Mouse (Mus musculus): ENCODE data around the gene Hmcn2. TPM values are rescaled to one million over a fixed set of nuclear protein-coding genes. Genes with fewer than 3 reads are reported as not detected.

The Hmcn2 gene
- total and polyA plus RNA-seq, 3 experiments: 1.0 to 5.7 (median 2.1) TPM

GRCm38 (mm10) chr2:31484187-31484586 lies 170.0 kb downstream of the Hmcn2 start:
- dilution Hi-C loops (cut with MboI; ENCODE audit: extremely low pct_ligation_motif_present, extremely low pct_unique_long_range_greater_than_20kb, low sequenced_read_pairs): no loop called here
- peaks cover 22 to 100% of the 10 kb centered on the region in 2 experiments for H3K36me3 ChIP-seq (replicated peaks in 1 of 2; ENCODE audit: control insufficient read depth in 1 of 2, insufficient read depth in 1 of 2, low read length in 1 of 2)
- TF ChIP-seq MXI1 (IDR thresholded peaks at IDR 0.05; ENCODE audit: low read depth, low read length): no peak
- peak; percentile 25; the same call in 1 of the 2 replicates for TF ChIP-seq NELFE (IDR thresholded peaks at IDR 0.05; ENCODE audit: low read depth, low read length)
- TF ChIP-seq RAD21 (IDR thresholded peaks at IDR 0.05; ENCODE audit: low read depth, low read length): peak; percentile 83
- TF ChIP-seq CTCF (conservative IDR thresholded peaks at IDR 0.05 in 1 of 2, IDR thresholded peaks at IDR 0.05 in 1 of 2; ENCODE audit: low read depth in 2 of 2, low read length in 2 of 2): peak; percentile 26 to 95; a peak in 3 of 4 replicates
- no peak for TF ChIP-seq EP300 (IDR thresholded peaks at IDR 0.05; ENCODE audit: low read length)
- peak; percentile 81 for TF ChIP-seq SMC3 (IDR thresholded peaks at IDR 0.05; ENCODE audit: low read depth, low read length)
- peak; percentile 45 for TF ChIP-seq ZC3H11A (IDR thresholded peaks at IDR 0.05; ENCODE audit: low read depth, low read length)

GRCm38 (mm10) chr2:31489166-31489565 lies 175.0 kb downstream of the Hmcn2 start:
- H3K4me1 ChIP-seq (ENCODE audit: control insufficient read depth in 1 of 2, insufficient read depth in 2 of 2): peaks cover 8 to 16% of the 10 kb centered on the region in 2 experiments
- no peaks in the 10 kb centered on the region for H3K27me3 ChIP-seq (replicated peaks)
- no peak overlapping the region for H3K9ac ChIP-seq (ENCODE audit: insufficient read depth, low read depth)
- no peaks in the 10 kb centered on the region for H3K79me2 ChIP-seq (replicated peaks; ENCODE audit: control insufficient read depth, extremely low read depth, insufficient read depth, poor library complexity, severe bottlenecking)
- in situ Hi-C loops (cut with MboI; ENCODE audit: low pct_ligation_motif_present, low pct_unique_long_range_greater_than_20kb, low sequenced_read_pairs) (loop anchor here (25.0 kb wide), 1 partner anchor 298 kb away; no protein-coding TSS in a partner anchor), dilution Hi-C loops (cut with MboI; ENCODE audit: extremely low pct_ligation_motif_present, extremely low pct_unique_long_range_greater_than_20kb, low sequenced_read_pairs) (no loop called here)
- no peak overlapping the region for H3K4me2 ChIP-seq (ENCODE audit: insufficient read depth, low read depth, poor library complexity, severe bottlenecking)
- peaks cover 8% of the 10 kb centered on the region for H3K9me3 ChIP-seq (replicated peaks; ENCODE audit: low read length)
- TF ChIP-seq CHD2 (IDR thresholded peaks at IDR 0.05; ENCODE audit: low read length) (no peak), USF1 (IDR thresholded peaks at IDR 0.05; ENCODE audit: low read depth, low read length) (no peak), RCOR1 (conservative IDR thresholded peaks at IDR 0.05; ENCODE audit: low read depth, low read length) (no peak), E2F4 (IDR thresholded peaks at IDR 0.05; ENCODE audit: insufficient replicate concordance, low read depth, low read length) (no peak), MAFK (IDR thresholded peaks at IDR 0.05; ENCODE audit: insufficient replicate concordance, low read length) (no peak), MXI1 (IDR thresholded peaks at IDR 0.05; ENCODE audit: low read depth, low read length) (no peak), BHLHE40 (IDR thresholded peaks at IDR 0.05; ENCODE audit: low read depth, low read length) (no peak), CTCF (conservative IDR thresholded peaks at IDR 0.05 in 1 of 2, IDR thresholded peaks at IDR 0.05 in 1 of 2; ENCODE audit: low read depth in 2 of 2, low read length in 2 of 2) (no peak), GABPA (IDR thresholded peaks at IDR 0.05; ENCODE audit: insufficient replicate concordance, low read depth, low read length) (no peak), ZKSCAN1 (IDR thresholded peaks at IDR 0.05; ENCODE audit: borderline replicate concordance, low read depth, low read length) (no peak), ZNF384 (IDR thresholded peaks at IDR 0.05; ENCODE audit: low read depth, low read length) (no peak), RAD21 (IDR thresholded peaks at IDR 0.05; ENCODE audit: low read depth, low read length) (no peak), ZMIZ1 (IDR thresholded peaks at IDR 0.05; ENCODE audit: low read depth, low read length) (no peak), JUND (conservative IDR thresholded peaks at IDR 0.05; ENCODE audit: low read depth, low read length) (no peak), ETS1 (conservative IDR thresholded peaks at IDR 0.05; ENCODE audit: low read depth, low read length) (no peak), UBTF (IDR thresholded peaks at IDR 0.05; ENCODE audit: low read depth, low read length) (no peak)
- peaks cover 9 to 96% of the 10 kb centered on the region in 2 experiments for H3K36me3 ChIP-seq (replicated peaks in 1 of 2; ENCODE audit: control insufficient read depth in 1 of 2, insufficient read depth in 1 of 2, low read length in 1 of 2)
- no peak overlapping the region for H3K27ac ChIP-seq (ENCODE audit: insufficient read depth, low read depth)
- DNase-seq (ENCODE audit: extremely low read depth): no peak
- no peak overlapping the region for H3K4me3 ChIP-seq (replicated peaks in 1 of 3; ENCODE audit: low read depth in 2 of 3, low read length in 2 of 3, poor library complexity in 1 of 3)

More at GRCm38 (mm10) chr2:31484187-31484586, 170.0 kb downstream of the Hmcn2 start:
- Histone ChIP-seq H3K79me2 (replicated peaks; ENCODE audit: control insufficient read depth, extremely low read depth, insufficient read depth, poor library complexity, severe bottlenecking) (no peaks in the 10 kb centered on the region), H3K27me3 (replicated peaks) (no peaks in the 10 kb centered on the region), H3K27ac (ENCODE audit: insufficient read depth, low read depth) (no peak overlapping the region), H3K9ac (ENCODE audit: insufficient read depth, low read depth) (no peak overlapping the region), H3K4me2 (ENCODE audit: insufficient read depth, low read depth, poor library complexity, severe bottlenecking) (no peak overlapping the region), H3K4me1 (ENCODE audit: control insufficient read depth in 1 of 2, insufficient read depth in 2 of 2) (0 out of 4 replicates have a peak, but pooled peaks cover 0 to 5% of the 10 kb centered on the region in 2 experiments), H3K9me3 (replicated peaks; ENCODE audit: low read length) (no peaks in the 10 kb centered on the region), H3K4me3 (replicated peaks in 1 of 3; ENCODE audit: low read depth in 2 of 3, low read length in 2 of 3, poor library complexity in 1 of 3) (no peak overlapping the region)
- DNase-seq (ENCODE audit: extremely low read depth): peak; percentile 62
- in situ Hi-C loops (cut with MboI; ENCODE audit: low pct_ligation_motif_present, low pct_unique_long_range_greater_than_20kb, low sequenced_read_pairs): loop anchor here (5.0 to 25.0 kb wide), 2 partner anchors 168 to 303 kb away; no protein-coding TSS in a partner anchor
